Mouse (Mus musculus) CH12.LX (cell line): Measurements from ENCODE around the gene Kcne3. TPM values are rescaled to one million over a fixed set of nuclear protein-coding genes. Genes with fewer than 3 reads are reported as not detected.

ENCODE experiments used
- DNase-seq: peaks from one replicate; pipeline ENCODE4 v3.0.0-alpha.2; 2013; ENCODE audit errors: extremely low read depth
- H3K27ac ChIP-seq: 2 replicates; pipeline ENCODE4 v1.5.1; 2012; ENCODE audit warnings: low read depth, mild to moderate bottlenecking, control low read depth, moderate library complexity; ENCODE audit not compliant: insufficient read depth
- H3K27me3 ChIP-seq: replicated peaks from 2 replicates; pipeline ENCODE3; 2012; ENCODE audit warnings: inconsistent platforms
- H3K36me3 ChIP-seq, 2 experiments: replicated peaks in 1 of 2; 2 replicates each; pipeline versions ENCODE3 to v1.6.1; 2012; ENCODE audit warnings: inconsistent platforms in 1 of 2, low read length in 1 of 2, mild to moderate bottlenecking in 1 of 2, mixed read lengths in 1 of 2, moderate library complexity in 1 of 2; ENCODE audit not compliant: control insufficient read depth in 1 of 2, insufficient read depth in 1 of 2
- H3K4me1 ChIP-seq, 2 experiments: 2 replicates each; pipeline ENCODE4 v1.6.1; 2012; ENCODE audit warnings: inconsistent platforms in 1 of 2, moderate library complexity in 1 of 2; ENCODE audit not compliant: insufficient read depth in 2 of 2, control insufficient read depth in 1 of 2
- H3K4me2 ChIP-seq: 2 replicates; pipeline ENCODE4 v1.6.1; 2012; ENCODE audit warnings: low read depth, mild to moderate bottlenecking, control low read depth; ENCODE audit not compliant: poor library complexity, insufficient read depth, severe bottlenecking
- H3K4me3 ChIP-seq, 3 experiments: fragments of 150-350 bp in 1 of 3; sonication (generic) in 1 of 3; replicated peaks in 1 of 3; 2 replicates each; pipeline versions ENCODE3 to v1.5.1; 2011 to 2012; ENCODE audit warnings: low read depth in 2 of 3, low read length in 2 of 3, mild to moderate bottlenecking in 2 of 3, moderate library complexity in 2 of 3, control low read depth in 1 of 3, improper control_type of control experiment in 1 of 3, inconsistent platforms in 1 of 3, mixed read lengths in 1 of 3; ENCODE audit not compliant: poor library complexity in 1 of 3
- H3K79me2 ChIP-seq: replicated peaks from 2 replicates; pipeline ENCODE4 v1.6.1; 2012; ENCODE audit warnings: mild to moderate bottlenecking, moderate library complexity; ENCODE audit not compliant: control insufficient read depth, poor library complexity, insufficient read depth, severe bottlenecking; ENCODE audit errors: extremely low read depth
- H3K9ac ChIP-seq: 2 replicates; pipeline ENCODE4 v1.6.1; 2012; ENCODE audit warnings: low read depth, mild to moderate bottlenecking, control low read depth, moderate library complexity; ENCODE audit not compliant: insufficient read depth
- H3K9me3 ChIP-seq: replicated peaks from 2 replicates; pipeline ENCODE3; 2012; ENCODE audit warnings: low read length, inconsistent platforms, mixed read lengths
- BHLHE40 ChIP-seq: IDR thresholded peaks from 2 replicates; pipeline ENCODE4 v1.6.1; 2011; ENCODE audit warnings: mild to moderate bottlenecking, low read depth, low read length, improper control_type of control experiment
- CHD1 ChIP-seq: IDR thresholded peaks from 2 replicates; pipeline ENCODE4 v1.6.1; 2012; ENCODE audit warnings: low read depth, low read length, improper control_type of control experiment, inconsistent platforms
- CHD2 ChIP-seq: IDR thresholded peaks from 2 replicates; pipeline ENCODE4 v1.6.1; 2011; ENCODE audit warnings: low read length, improper control_type of control experiment
- CTCF ChIP-seq, 2 experiments: IDR thresholded peaks in 1 of 2; conservative IDR thresholded peaks in 1 of 2; 2 replicates each; pipeline ENCODE4 v1.5.1; 2011 to 2012; ENCODE audit warnings: low read depth in 2 of 2, low read length in 2 of 2, improper control_type of control experiment in 1 of 2, inconsistent platforms in 1 of 2, mild to moderate bottlenecking in 1 of 2, moderate library complexity in 1 of 2
- ELF1 ChIP-seq: IDR thresholded peaks from 2 replicates; pipeline ENCODE4 v1.6.1; 2014; ENCODE audit warnings: low read depth, mild to moderate bottlenecking, inconsistent platforms, low read length, improper control_type of control experiment
- EP300 ChIP-seq: IDR thresholded peaks from 2 replicates; pipeline ENCODE4 v1.6.1; 2011; ENCODE audit warnings: low read length, improper control_type of control experiment
- GABPA ChIP-seq: IDR thresholded peaks from 2 replicates; pipeline ENCODE4 v1.6.1; 2012; ENCODE audit warnings: low read depth, low read length, improper control_type of control experiment, inconsistent platforms; ENCODE audit not compliant: insufficient replicate concordance
- HCFC1 ChIP-seq: IDR thresholded peaks from 2 replicates; pipeline ENCODE4 v1.6.1; 2012; ENCODE audit warnings: low read depth, mild to moderate bottlenecking, inconsistent platforms, low read length, improper control_type of control experiment
- IRF4 ChIP-seq: IDR thresholded peaks from 2 replicates; pipeline ENCODE4 v1.6.1; 2014; ENCODE audit warnings: low read depth, mild to moderate bottlenecking, inconsistent platforms, low read length, improper control_type of control experiment
- JUN ChIP-seq: IDR thresholded peaks from 2 replicates; pipeline ENCODE4 v1.6.1; 2011; ENCODE audit warnings: low read depth, mild to moderate bottlenecking, low read length, improper control_type of control experiment, moderate library complexity; ENCODE audit not compliant: insufficient read depth
- MAFK ChIP-seq: IDR thresholded peaks from 2 replicates; pipeline ENCODE4 v1.6.1; 2011; ENCODE audit warnings: low read length, improper control_type of control experiment; ENCODE audit not compliant: insufficient replicate concordance
- MAX ChIP-seq: IDR thresholded peaks from 2 replicates; pipeline ENCODE4 v1.6.1; 2011; ENCODE audit warnings: low read length, improper control_type of control experiment
- MEF2A ChIP-seq: IDR thresholded peaks from 2 replicates; pipeline ENCODE4 v1.6.1; 2014; ENCODE audit warnings: low read depth, mild to moderate bottlenecking, inconsistent platforms, low read length, improper control_type of control experiment, borderline replicate concordance
- MXI1 ChIP-seq: IDR thresholded peaks from 2 replicates; pipeline ENCODE4 v1.6.1; 2011; ENCODE audit warnings: mild to moderate bottlenecking, low read depth, low read length, improper control_type of control experiment
- MYC ChIP-seq: IDR thresholded peaks from 2 replicates; pipeline ENCODE4 v1.6.1; 2011; ENCODE audit warnings: low read depth, mild to moderate bottlenecking, improper control_type of control experiment, low read length
- RAD21 ChIP-seq: IDR thresholded peaks from 2 replicates; pipeline ENCODE4 v1.6.1; 2011; ENCODE audit warnings: low read depth, mild to moderate bottlenecking, low read length, improper control_type of control experiment, moderate library complexity
- SIN3A ChIP-seq: IDR thresholded peaks from 2 replicates; pipeline ENCODE4 v1.6.1; 2012; ENCODE audit warnings: low read length, improper control_type of control experiment, inconsistent platforms
- SMC3 ChIP-seq: IDR thresholded peaks from 2 replicates; pipeline ENCODE4 v1.6.1; 2011; ENCODE audit warnings: low read depth, low read length, improper control_type of control experiment
- TBP ChIP-seq: conservative IDR thresholded peaks from 2 replicates; pipeline ENCODE4 v1.6.1; 2011; ENCODE audit warnings: low read depth, low read length, improper control_type of control experiment
- TCF12 ChIP-seq: IDR thresholded peaks from 2 replicates; pipeline ENCODE4 v1.6.1; 2014; ENCODE audit warnings: low read depth, mild to moderate bottlenecking, inconsistent platforms, low read length, improper control_type of control experiment
- UBTF ChIP-seq: IDR thresholded peaks from 2 replicates; pipeline ENCODE4 v1.6.1; 2012; ENCODE audit warnings: low read depth, mild to moderate bottlenecking, inconsistent platforms, low read length, improper control_type of control experiment, moderate library complexity
- ZC3H11A ChIP-seq: IDR thresholded peaks from 2 replicates; pipeline ENCODE4 v1.6.1; 2012; ENCODE audit warnings: low read depth, mild to moderate bottlenecking, inconsistent platforms, low read length, improper control_type of control experiment
- ZMIZ1 ChIP-seq: IDR thresholded peaks from 2 replicates; pipeline ENCODE4 v1.6.1; 2012; ENCODE audit warnings: low read depth, mild to moderate bottlenecking, inconsistent platforms, low read length, improper control_type of control experiment
- ZNF384 ChIP-seq: IDR thresholded peaks from 2 replicates; pipeline ENCODE4 v1.6.1; 2012; ENCODE audit warnings: low read depth, low read length, improper control_type of control experiment, inconsistent platforms
- dilution Hi-C: fragments of 300-500 bp; cut with MboI; formaldehyde crosslinking; loops from 2 replicates; pipeline ENCODE4 v1.14.3; 2020; ENCODE audit warnings: low sequenced_read_pairs; ENCODE audit not compliant: extremely low pct_unique_long_range_greater_than_20kb, extremely low pct_ligation_motif_present
- in situ Hi-C: fragments of 300-500 bp; cut with MboI; formaldehyde crosslinking; loops from 3 replicates; pipeline ENCODE4 v1.14.3; 2019; ENCODE audit warnings: low sequenced_read_pairs, low pct_ligation_motif_present, low pct_unique_long_range_greater_than_20kb, mixed read lengths
- polyA plus RNA-seq: library from polyadenylated mRNA; unstranded; fragments of >175 nt; gene quantifications from 2 replicates; pipeline ENCODE4 v1.2.1, GENCODE M21; 2012; ENCODE audit warnings: low read depth; ENCODE audit not compliant: insufficient read length
- total RNA-seq, 2 experiments: library from RNA; depleted of rRNA; stranded (reverse); fragments of 300-350 nt in 1 of 2; fragments of >200 nt in 1 of 2; gene quantifications; 2 replicates each; pipeline ENCODE4 v1.2.3; 2012 to 2014

The Kcne3 gene
- total and polyA plus RNA-seq, 3 experiments, result not detected

GRCm38 (mm10) chr7:100227158-100227875 lies 51.0 kb downstream of the Kcne3 start, which contains the start of gene Pgm2l1 (continued):
- TF ChIP-seq BHLHE40, result peak; percentile 97
- peak; percentile 40; the same call in 1 of the 2 replicates for TF ChIP-seq ZMIZ1
- TF ChIP-seq HCFC1, result peak; percentile 96
- peak; percentile 33; the same call in 1 of the 2 replicates for TF ChIP-seq GABPA
- peak; percentile 75 for TF ChIP-seq MAX
- TF ChIP-seq ZC3H11A, result no peak
- TF ChIP-seq CHD2, result peak; percentile 42; the same call in 1 of the 2 replicates
- no peak for TF ChIP-seq EP300
- TF ChIP-seq TCF12, result peak; percentile 50
- TF ChIP-seq CHD1, result no peak
- TF ChIP-seq, all 38 proteins: peak for 19

- Histone ChIP-seq H3K9me3 (no peaks in the 10 kb centered on the region), H3K27ac (no peak overlapping the region), H3K4me3 (peak overlapping the region; percentile 54 to 75 (median 72)), H3K36me3 (no peaks in the 10 kb centered on the region), H3K79me2 (no peaks in the 10 kb centered on the region), H3K27me3 (peaks cover 2% of the 10 kb centered on the region), H3K4me2 (peak overlapping the region; percentile 95), H3K4me1 (peaks cover 2 to 17% of the 10 kb centered on the region in 2 experiments; a peak in 3 of 4 replicates), H3K9ac (peak overlapping the region; percentile 52)
- dilution Hi-C loops, result no loop called here
- TF ChIP-seq UBTF (0 out of 2 replicates have a peak, but pooled peaks have one; percentile 35), RAD21 (no peak)
- no peak for DNase-seq
- in situ Hi-C loops, result no loop called here
These were observed 51.7 kb downstream of the Kcne3 start for GRCm38 (mm10) chr7:100227896-100228525.

GRCm38 (mm10) chr7:100228957-100229356 lies 52.7 kb downstream of the Kcne3 start:
- in situ Hi-C loops, result no loop called here
- H3K4me2 ChIP-seq, result no peak overlapping the region
- no peak overlapping the region for H3K27ac ChIP-seq
- H3K4me1 ChIP-seq, result peaks cover 2 to 25% of the 10 kb centered on the region in 2 experiments; a peak in 3 of 4 replicates
- DNase-seq, result no peak
- H3K27me3 ChIP-seq, result peaks cover 2% of the 10 kb centered on the region
- no peak overlapping the region for H3K9ac ChIP-seq
- H3K79me2 ChIP-seq, result no peaks in the 10 kb centered on the region
- dilution Hi-C loops, result no loop called here
- TF ChIP-seq ZMIZ1, result no peak
- no peak for TF ChIP-seq JUN
- no peak for TF ChIP-seq HCFC1
- no peak for TF ChIP-seq ZC3H11A
- TF ChIP-seq MYC, result no peak
- TF ChIP-seq MEF2A, result no peak
- TF ChIP-seq MAX, result no peak
- no peak for TF ChIP-seq SIN3A
- TF ChIP-seq MAFK, result no peak
- TF ChIP-seq ELF1, result no peak
- TF ChIP-seq IRF4, result no peak
- TF ChIP-seq TBP, result no peak
- no peak for TF ChIP-seq CTCF (conservative IDR thresholded peaks at IDR 0.05 in 1 of 2, IDR thresholded peaks at IDR 0.05 in 1 of 2; ENCODE audit: low read depth in 2 of 2, low read length in 2 of 2)
- no peak for TF ChIP-seq CHD1
- no peak for TF ChIP-seq ZNF384
- no peak for TF ChIP-seq MXI1
- no peak for TF ChIP-seq SMC3
- H3K36me3 ChIP-seq, result no peaks in the 10 kb centered on the region
- H3K9me3 ChIP-seq, result no peaks in the 10 kb centered on the region
- H3K4me3 ChIP-seq, result no peak overlapping the region
